Mouse (Mus musculus): ENCODE measurements around the gene Wt1.

DNA sequence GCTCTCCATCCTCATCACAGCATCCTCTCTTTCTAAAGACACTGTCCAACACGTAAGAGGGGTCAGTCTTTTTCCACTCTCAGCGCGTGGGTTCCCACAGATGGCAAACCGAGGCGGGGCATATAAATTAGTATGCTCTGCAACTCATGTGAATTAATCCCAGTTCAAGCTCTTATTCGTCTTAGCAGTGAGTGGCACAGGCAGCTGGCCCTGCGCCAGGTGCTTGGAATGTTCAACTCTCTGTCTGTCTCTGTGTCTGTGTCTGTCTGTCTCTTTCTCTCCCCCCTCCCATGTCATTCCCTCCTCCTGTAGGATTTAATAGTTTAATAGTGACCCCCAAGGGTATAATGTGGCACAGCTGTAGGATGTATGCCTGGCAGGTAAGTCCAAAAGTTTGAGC is 26.9 kb upstream of the Wt1 start:
- TF ChIP-seq CTCF (IDR thresholded peaks at IDR 0.05) (no peak), POLR2A (IDR thresholded peaks at IDR 0.05; ENCODE audit: insufficient read depth, low read depth, low read length) (no peak)
